Mouse (Mus musculus): ENCODE measurements around the gene Gm38392.

GRCm38 (mm10) chr3:88299172-88299571 lies 12.2 kb upstream of the Gm38392 start:
- TF ChIP-seq POLR2A (IDR thresholded peaks at IDR 0.05; ENCODE audit: borderline replicate concordance, insufficient read depth, low read length), result no peak
- TF ChIP-seq CTCF (IDR thresholded peaks at IDR 0.05; ENCODE audit: borderline replicate concordance, insufficient read depth, low read depth, low read length), result no peak

Measured in cerebellum, adult 2 months (tissue).